Mouse (Mus musculus) gastrocnemius, postnatal 14 days (tissue): ENCODE data around the gene Dgkq. TPM values are rescaled to one million over a fixed set of nuclear protein-coding genes. Genes with fewer than 3 reads are reported as not detected.
A peak's percentile ranks its signal among the peaks of the same experiment; 100 is the strongest.

Experiments used
- DNase-seq: peaks from one replicate; pipeline ENCODE4 v3.0.0; 2021; ENCODE audit warnings: mixed read lengths
- intact Hi-C: fragments of 180-260 bp; cut with DNase I; formaldehyde crosslinking; loops from one replicate; pipeline ENCODE4 v1.15.1; 2025; ENCODE audit warnings: low total_unique reads
- long read RNA-seq, 2 experiments: library from polyadenylated mRNA; stranded (forward); transcript quantifications; one replicate each; pipeline ENCODE4 v2.0.0; 2021
- total RNA-seq, 2 experiments: library from RNA; stranded (reverse); gene quantifications; 2 replicates each; pipeline ENCODE4 v1.2.3; 2021

Dgkq gene
- 1 to 10 TPM; 4.5 to 5.2 TPM for total RNA-seq
- long read RNA-seq, experiment 1, partial matches to known transcripts = 0 of 2 reads
- long read RNA-seq, experiment 1, other reads (novel, unspliced or antisense) = 2 of 2 reads
- long read RNA-seq, experiment 2, full-length matches to known transcripts = 2 of 6 reads
- long read RNA-seq, experiment 2, partial matches to known transcripts = 2 of 6 reads
- long read RNA-seq, experiment 2, other reads (novel, unspliced or antisense) = 2 of 6 reads

- intact Hi-C loops = no loop called here
- peak; percentile 88 for DNase-seq
Measured at GRCm38 (mm10) chr5:108668977-108669936, at the start of gene Dgkq. Dgkq (minus strand) TSS chr5:108669672.

GRCm38 (mm10) chr5:108718051-108718450 is 48.6 kb upstream of the Dgkq start:
- intact Hi-C loops = no loop called here
- DNase-seq = no peak

GRCm38 (mm10) chr5:108715974-108716373 is 46.5 kb upstream of the Dgkq start:
- intact Hi-C loops = no loop called here
- DNase-seq = no peak

- peak; percentile 35 for DNase-seq
- intact Hi-C loops = no loop called here
Measured at GRCm38 (mm10) chr5:108714149-108714548, 44.7 kb upstream of the Dgkq start.

- DNase-seq = no peak
- intact Hi-C loops = no loop called here
Measured at GRCm38 (mm10) chr5:108713691-108714090, 44.2 kb upstream of the Dgkq start.

GRCm38 (mm10) chr5:108713096-108713495 is 43.6 kb upstream of the Dgkq start:
- intact Hi-C loops = no loop called here
- no peak for DNase-seq

GRCm38 (mm10) chr5:108711968-108712367 is 42.5 kb upstream of the Dgkq start:
- intact Hi-C loops = no loop called here

GRCm38 (mm10) chr5:108708981-108709731 is 39.7 kb upstream of the Dgkq start:
- intact Hi-C loops = no loop called here
- no peak for DNase-seq

More at GRCm38 (mm10) chr5:108711968-108712367, 42.5 kb upstream of the Dgkq start:
- DNase-seq = no peak

- intact Hi-C loops = no loop called here
- DNase-seq = no peak
Measured at GRCm38 (mm10) chr5:108708419-108708818, 38.9 kb upstream of the Dgkq start.

- no peak for DNase-seq
- intact Hi-C loops = no loop called here
Measured at GRCm38 (mm10) chr5:108707758-108708157, 38.3 kb upstream of the Dgkq start.

GRCm38 (mm10) chr5:108703754-108704626 is 34.5 kb upstream of the Dgkq start:
- no peak for DNase-seq
- intact Hi-C loops = no loop called here

- intact Hi-C loops = no loop called here
- no peak for DNase-seq
Measured at GRCm38 (mm10) chr5:108701341-108702021, 32.0 kb upstream of the Dgkq start.

GRCm38 (mm10) chr5:108700346-108700745 is 30.9 kb upstream of the Dgkq start:
- no peak for DNase-seq
- intact Hi-C loops = no loop called here

GRCm38 (mm10) chr5:108697341-108697753 is 27.9 kb upstream of the Dgkq start:
- DNase-seq = no peak
- intact Hi-C loops = no loop called here

- intact Hi-C loops = no loop called here
Measured at GRCm38 (mm10) chr5:108696542-108696941, 27.1 kb upstream of the Dgkq start.

GRCm38 (mm10) chr5:108695861-108696260 is 26.4 kb upstream of the Dgkq start:
- intact Hi-C loops = no loop called here
- DNase-seq = peak; percentile 35

More at GRCm38 (mm10) chr5:108696542-108696941, 27.1 kb upstream of the Dgkq start:
- no peak for DNase-seq

- intact Hi-C loops = loop anchor here (5.0 kb wide), 1 partner anchor 33 kb away; no protein-coding TSS in a partner anchor
- peak; percentile 45 for DNase-seq
Measured at GRCm38 (mm10) chr5:108694352-108695261, 25.1 kb upstream of the Dgkq start.
